In the genomic region with DNA sequence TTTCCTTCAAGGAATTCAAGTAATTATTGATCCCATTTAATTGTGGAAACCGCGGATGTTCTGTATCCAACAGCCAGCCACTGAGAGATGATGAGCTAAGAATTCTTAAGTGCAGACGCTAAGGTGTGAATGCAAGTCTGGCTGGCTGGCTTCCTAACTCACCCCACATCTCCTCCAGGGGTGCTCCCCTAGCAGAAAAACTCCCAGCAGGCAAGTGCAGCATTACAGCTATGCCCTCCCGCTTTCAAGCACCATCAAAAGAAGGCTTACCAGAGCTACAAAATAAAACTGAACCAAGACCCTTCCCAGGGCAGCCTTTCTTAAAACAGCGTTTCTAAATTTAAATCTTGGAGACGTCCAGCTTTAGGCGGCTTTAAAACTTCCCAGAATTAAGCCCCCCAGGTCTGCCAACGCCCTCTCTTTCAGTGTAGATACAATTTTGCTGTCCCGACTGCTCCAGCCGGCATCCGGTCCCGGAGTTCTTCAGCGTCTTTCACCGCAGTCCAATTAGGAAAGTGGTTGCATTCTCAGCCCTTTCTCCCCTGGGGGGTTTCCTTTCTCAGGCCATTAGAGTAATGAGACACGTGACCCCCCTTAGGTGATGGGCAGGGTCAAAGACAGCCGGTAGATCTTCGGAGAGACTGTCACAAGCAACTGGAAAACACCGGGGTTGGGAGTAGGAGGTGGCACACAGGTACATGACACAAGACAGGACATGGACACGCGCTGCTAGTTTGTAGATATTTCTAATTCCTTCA, we compare ENCODE assay signal across 8 mouse cellular contexts. TPM values are rescaled to one million over a fixed set of nuclear protein-coding genes. Genes with fewer than 3 reads are reported as not detected.
A peak's percentile ranks its signal among the peaks of the same experiment; 100 is the strongest.
DNase-seq lines count a peak whose midpoint lies in the region; ATAC-seq and TF ChIP-seq lines count a peak whose summit lies in the region.

No protein-coding gene starts in this region.

- no peak overlapping the region for H3K9ac ChIP-seq in kidney, embryonic 16.5 days (replicated peaks; ENCODE audit: low read length)
- peak overlapping the region; percentile 35 for H3K9ac ChIP-seq in hindbrain, embryonic 16.5 days (ENCODE audit: low read depth, low read length)
- peak overlapping the region; percentile 51 for H3K9ac ChIP-seq in midbrain, postnatal 0 days (replicated peaks; ENCODE audit: low read length, poor library complexity, severe bottlenecking)

- H3K4me2 ChIP-seq in kidney, embryonic 16.5 days (replicated peaks; ENCODE audit: low read depth, low read length), result peak overlapping the region; percentile 51
- peak overlapping the region; percentile 58 for H3K4me2 ChIP-seq in hindbrain, embryonic 16.5 days (ENCODE audit: low read length)
- peak overlapping the region; percentile 51 for H3K4me2 ChIP-seq in midbrain, postnatal 0 days (ENCODE audit: low read depth, low read length, poor library complexity, severe bottlenecking)

- H3K9me3 ChIP-seq in kidney, embryonic 16.5 days (ENCODE audit: low read length), result no peaks in the 10 kb centered on the region; the same call in 1 of the 2 replicates
- no peaks in the 10 kb centered on the region for H3K9me3 ChIP-seq in hindbrain, embryonic 16.5 days (ENCODE audit: control insufficient read depth, low read length)
- H3K9me3 ChIP-seq in midbrain, postnatal 0 days (ENCODE audit: low read length), result no peaks in the 10 kb centered on the region

- no peak overlapping the region for H3K27ac ChIP-seq in kidney, embryonic 16.5 days (ENCODE audit: low read length)
- H3K27ac ChIP-seq in hindbrain, embryonic 16.5 days (ENCODE audit: low read depth, low read length), result no peak overlapping the region
- no peak overlapping the region for H3K27ac ChIP-seq in midbrain, postnatal 0 days (ENCODE audit: low read depth, low read length)
- no peak overlapping the region for H3K27ac ChIP-seq in thymus, adult 2 months (ENCODE audit: control insufficient read depth, insufficient read depth, low read length)

- peaks cover 7% of the 10 kb centered on the region; the same call in 1 of the 2 replicates for H3K4me1 ChIP-seq in kidney, embryonic 16.5 days (ENCODE audit: insufficient read depth, low read length)
- H3K4me1 ChIP-seq in hindbrain, embryonic 16.5 days (ENCODE audit: control insufficient read depth, insufficient read depth, low read depth, low read length), result peaks cover 6% of the 10 kb centered on the region
- no peaks in the 10 kb centered on the region for H3K4me1 ChIP-seq in midbrain, postnatal 0 days (ENCODE audit: insufficient read depth, low read length)
- no peaks in the 10 kb centered on the region for H3K4me1 ChIP-seq in thymus, adult 2 months (replicated peaks; ENCODE audit: control insufficient read depth, insufficient read depth, low read length)

- TF ChIP-seq POLR2A in thymus, adult 2 months (IDR thresholded peaks at IDR 0.05; ENCODE audit: control insufficient read depth, extremely low read depth, insufficient read depth, low read length, poor library complexity), result no peak

- no peak for DNase-seq in kidney, adult 9 months
- peak; percentile 44 for DNase-seq in embryo, embryonic 9.5 days (ENCODE audit: extremely low spot score)
- no peak for DNase-seq in midbrain, postnatal 0 days (ENCODE audit: low spot score)
- DNase-seq in thymus, adult 2 months, result no peak
- no peak for DNase-seq in ovary, adult 18-20 months (ENCODE audit: low spot score)
- no peak for DNase-seq in gastrocnemius, postnatal 4 days (ENCODE audit: low spot score in 2 of 2)

- no peaks in the 10 kb centered on the region for H3K36me3 ChIP-seq in kidney, embryonic 16.5 days (ENCODE audit: insufficient read depth, low read length)
- no peaks in the 10 kb centered on the region for H3K36me3 ChIP-seq in hindbrain, embryonic 16.5 days (ENCODE audit: control insufficient read depth, insufficient read depth, low read length)
- no peaks in the 10 kb centered on the region for H3K36me3 ChIP-seq in midbrain, postnatal 0 days (ENCODE audit: insufficient read depth, low read length)
- no peaks in the 10 kb centered on the region for H3K36me3 ChIP-seq in thymus, adult 2 months (ENCODE audit: control insufficient read depth, insufficient read depth, low read length)

- H3K4me3 ChIP-seq in kidney, embryonic 16.5 days (ENCODE audit: low read length), result peak overlapping the region; percentile 33
- peak overlapping the region; percentile 28 for H3K4me3 ChIP-seq in hindbrain, embryonic 16.5 days (ENCODE audit: low read length)
- peak overlapping the region; percentile 25; the same call in 1 of the 2 replicates for H3K4me3 ChIP-seq in midbrain, postnatal 0 days (ENCODE audit: low read depth, low read length)
- H3K4me3 ChIP-seq in thymus, adult 2 months (ENCODE audit: control insufficient read depth, insufficient read depth, low read length), result no peak overlapping the region

- peaks cover 9% of the 10 kb centered on the region for H3K27me3 ChIP-seq in kidney, embryonic 16.5 days (ENCODE audit: insufficient read depth, low read length)
- H3K27me3 ChIP-seq in hindbrain, embryonic 16.5 days (replicated peaks; ENCODE audit: control insufficient read depth, insufficient read depth, low read length), result peaks cover 7% of the 10 kb centered on the region; the same call in 1 of the 2 replicates
- no peaks in the 10 kb centered on the region for H3K27me3 ChIP-seq in midbrain, postnatal 0 days (ENCODE audit: insufficient read depth, low read length)
- peaks cover 3% of the 10 kb centered on the region; the same call in 1 of the 2 replicates for H3K27me3 ChIP-seq in thymus, adult 2 months (ENCODE audit: control insufficient read depth, insufficient read depth, low read length)

- no peak for ATAC-seq in kidney, embryonic 16.5 days (ENCODE audit: low FRiP score, low TSS enrichment)
- 0 out of 2 replicates have a peak, but pooled peaks have one; percentile 54 for ATAC-seq in hindbrain, embryonic 16.5 days
- ATAC-seq in midbrain, postnatal 0 days (ENCODE audit: low FRiP score), result no peak

- WGBS in kidney, embryonic 16.5 days, result 10% methylated on average over 20 of the region's 20 CpGs
- 11% methylated on average over 20 of the region's 20 CpGs for WGBS in hindbrain, embryonic 16.5 days
- WGBS in midbrain, postnatal 0 days, result 8% methylated on average over 20 of the region's 20 CpGs
- WGBS in thymus, adult 2 months, result 20% methylated on average over 20 of the region's 20 CpGs

- TF ChIP-seq CTCF in midbrain, postnatal 0 days (IDR thresholded peaks at IDR 0.05), result no peak
- TF ChIP-seq CTCF in thymus, adult 2 months (IDR thresholded peaks at IDR 0.05; ENCODE audit: borderline replicate concordance, control insufficient read depth, extremely low read depth, insufficient read depth, low read length, poor library complexity), result no peak

RNA-seq across cellular contexts. Expression of a gene that starts 22.5 kb away (rescaled TPM):
- polyA plus RNA-seq in kidney, embryonic 16.5 days (2015; fragmentation: Nextera tagmentation; extraction: Ambion mirVana), result 0.81 and 1.00 TPM in 2 replicates
- 5.0 and 6.1 TPM in 2 replicates for polyA plus RNA-seq in hindbrain, embryonic 16.5 days (2015; fragmentation: Nextera tagmentation; extraction: Ambion mirVana)
- 29.5 and 32.3 TPM in 2 replicates for total RNA-seq in midbrain, postnatal 0 days (2014; rRNA removed)
- polyA plus RNA-seq in midbrain, postnatal 0 days (2015; fragmentation: Nextera tagmentation; extraction: Ambion mirVana), result 6.1 and 6.5 TPM in 2 replicates
- polyA plus RNA-seq in thymus, adult 2 months (2012; rRNA removed), result 4.9 and 5.9 TPM in 2 replicates
- 1 to 10 TPM; 2.8 to 3.5 TPM for total RNA-seq in gastrocnemius, postnatal 4 days (2021)

RNA-seq across cellular contexts. Expression of a gene that starts 55.5 kb away (rescaled TPM):
- 1.00 and 1.3 TPM in 2 replicates for polyA plus RNA-seq in kidney, embryonic 16.5 days (2015; fragmentation: Nextera tagmentation; extraction: Ambion mirVana)
- 1.8 and 2.2 TPM in 2 replicates for polyA plus RNA-seq in hindbrain, embryonic 16.5 days (2015; fragmentation: Nextera tagmentation; extraction: Ambion mirVana)
- 0.66 and 1.7 TPM in 2 replicates for total RNA-seq in midbrain, postnatal 0 days (2014; rRNA removed)
- polyA plus RNA-seq in midbrain, postnatal 0 days (2015; fragmentation: Nextera tagmentation; extraction: Ambion mirVana), result 2.0 and 2.1 TPM in 2 replicates
- 0.38 and 0.46 TPM in 2 replicates for polyA plus RNA-seq in thymus, adult 2 months (2012; rRNA removed)
- total RNA-seq in gastrocnemius, postnatal 4 days (2021), result 1 to 10 TPM; 5.6 to 6.6 TPM
